Mouse (Mus musculus) forebrain, embryonic 16.5 days (tissue): ENCODE measurements around the gene Trp53bp1. TPM values are rescaled to one million over a fixed set of nuclear protein-coding genes. Genes with fewer than 3 reads are reported as not detected.

Source experiments
- ATAC-seq: fragments of 200-750 bp; cut with Nextera tagmentation; 2 replicates; pipeline ENCODE4 v1.8.0; 2017; ENCODE audit warnings: mild to moderate bottlenecking, moderate library complexity
- H3K27ac ChIP-seq: fragments of 300-500 bp; sonication (generic); 2 replicates; pipeline ENCODE4 v1.5.1; 2014; ENCODE audit warnings: low read length, control low read depth
- H3K27me3 ChIP-seq: fragments of 300-500 bp; sonication (generic); replicated peaks from 2 replicates; pipeline ENCODE4 v1.6.1; 2014; ENCODE audit warnings: low read length; ENCODE audit not compliant: control insufficient read depth, insufficient read depth
- H3K36me3 ChIP-seq: fragments of 300-500 bp; sonication (generic); 2 replicates; pipeline ENCODE4 v1.6.1; 2014; ENCODE audit not compliant: control insufficient read depth, insufficient read depth
- H3K4me1 ChIP-seq: fragments of 300-500 bp; sonication (generic); replicated peaks from 2 replicates; pipeline ENCODE4 v1.6.1; 2014; ENCODE audit warnings: low read length; ENCODE audit not compliant: control insufficient read depth, insufficient read depth
- H3K4me2 ChIP-seq: fragments of 300-500 bp; sonication (generic); 2 replicates; pipeline ENCODE4 v1.6.1; 2014; ENCODE audit warnings: mild to moderate bottlenecking, low read length, control low read depth
- H3K4me3 ChIP-seq: fragments of 300-500 bp; sonication (generic); replicated peaks from 2 replicates; pipeline ENCODE4 v1.5.1; 2014; ENCODE audit warnings: mild to moderate bottlenecking, low read length, control low read depth
- H3K9ac ChIP-seq: fragments of 300-500 bp; sonication (generic); replicated peaks from 2 replicates; pipeline ENCODE4 v1.6.1; 2014; ENCODE audit warnings: low read depth, low read length, control low read depth
- H3K9me3 ChIP-seq: fragments of 300-500 bp; sonication (generic); 2 replicates; pipeline ENCODE4 v1.6.1; 2016; ENCODE audit warnings: low read length; ENCODE audit not compliant: control insufficient read depth
- WGBS: fragments of 180-500 bp; shearing (Covaris S2); extraction: QIAGEN DNeasy Blood & Tissue Kit; methylation state at CpG from one replicate; pipeline ENCODE4 v1.1.7; 2014; 5-methylcytosine and 5-hydroxymethylcytosine counted together
- polyA plus RNA-seq: library from polyadenylated mRNA; unstranded; fragments of >200 nt; fragmentation: Nextera tagmentation; extraction: Ambion mirVana; gene quantifications from 2 replicates; pipeline ENCODE4 v1.2.1, GENCODE M21; 2015

Gene Trp53bp1
- polyA plus RNA-seq, 1 experiment from 2014 or later, result 209 TPM

GRCm38 (mm10) chr2:121206541-121206940, 64.7 kb downstream of the Trp53bp1 start:
- no peaks in the 10 kb centered on the region for H3K27me3 ChIP-seq
- no peak overlapping the region for H3K4me3 ChIP-seq
- no peaks in the 10 kb centered on the region for H3K9me3 ChIP-seq
- no peak overlapping the region for H3K4me2 ChIP-seq
- H3K9ac ChIP-seq, result no peak overlapping the region
- 90% methylated on average over 3 of the region's 3 CpGs for WGBS
- H3K36me3 ChIP-seq, result peaks cover 68% of the 10 kb centered on the region
- no peaks in the 10 kb centered on the region for H3K4me1 ChIP-seq
- H3K27ac ChIP-seq, result no peak overlapping the region
- ATAC-seq, result no peak

DNA sequence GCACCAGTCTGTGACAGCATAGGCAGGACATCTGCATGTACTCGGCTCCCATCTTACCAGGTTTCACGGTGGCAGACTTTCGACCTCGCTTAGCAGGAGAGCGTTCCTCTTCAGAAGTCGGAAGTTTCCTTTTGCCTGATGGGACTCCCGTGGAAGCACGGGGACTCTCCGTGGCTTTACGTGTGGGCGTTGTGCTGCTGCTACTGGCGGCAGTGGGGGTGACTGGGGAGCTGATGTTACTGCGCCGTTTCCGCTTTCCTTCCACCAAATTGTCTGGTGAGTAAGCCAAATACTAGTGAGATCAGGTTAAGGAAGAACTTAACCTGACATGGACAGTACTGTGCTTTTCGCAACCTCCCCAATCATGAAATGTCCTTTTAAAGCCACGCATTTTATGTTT, 66.9 kb downstream of the Trp53bp1 start:
- WGBS, result 94% methylated on average over 17 of the region's 17 CpGs
- H3K36me3 ChIP-seq, result peaks cover 62% of the 10 kb centered on the region
- H3K27ac ChIP-seq, result no peak overlapping the region

DNA sequence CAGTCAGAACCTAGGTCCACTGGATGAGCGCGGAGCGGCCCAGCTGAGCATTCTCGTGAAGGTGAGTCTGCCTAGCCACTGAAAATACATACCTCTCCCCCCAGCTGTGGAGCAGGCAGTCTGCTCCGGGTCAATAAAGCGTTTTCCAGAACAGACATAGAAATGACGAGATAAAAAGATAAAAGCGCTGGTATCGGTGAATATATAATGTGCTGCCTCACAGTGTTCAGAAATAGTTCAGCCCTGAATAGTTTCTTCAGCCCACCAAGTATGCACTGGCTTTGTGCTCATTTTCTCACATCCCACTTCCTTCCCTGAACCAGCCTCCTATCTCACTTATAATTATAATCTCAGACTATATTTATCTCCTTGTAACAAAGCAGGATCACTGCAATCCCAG, 75.7 kb downstream of the Trp53bp1 start:
- H3K9me3 ChIP-seq, result no peaks in the 10 kb centered on the region
- no peaks in the 10 kb centered on the region for H3K4me1 ChIP-seq
- H3K27me3 ChIP-seq, result no peaks in the 10 kb centered on the region
- H3K27ac ChIP-seq, result no peak overlapping the region
- H3K36me3 ChIP-seq, result peaks cover 66% of the 10 kb centered on the region
- no peak overlapping the region for H3K4me2 ChIP-seq
- no peak overlapping the region for H3K9ac ChIP-seq
- 86% methylated on average over 9 of the region's 9 CpGs for WGBS
- ATAC-seq, result no peak
- no peak overlapping the region for H3K4me3 ChIP-seq

More for the DNA sequence above, 66.9 kb downstream of the Trp53bp1 start:
- H3K4me2 ChIP-seq, result no peak overlapping the region
- H3K27me3 ChIP-seq, result no peaks in the 10 kb centered on the region
- no peak overlapping the region for H3K4me3 ChIP-seq
- H3K9ac ChIP-seq, result no peak overlapping the region
- no peak for ATAC-seq
- no peaks in the 10 kb centered on the region for H3K9me3 ChIP-seq
- H3K4me1 ChIP-seq, result no peaks in the 10 kb centered on the region

GRCm38 (mm10) chr2:121188530-121188929, 82.7 kb downstream of the Trp53bp1 start:
- Histone ChIP-seq H3K4me2 (no peak overlapping the region), H3K9ac (no peak overlapping the region), H3K4me1 (no peaks in the 10 kb centered on the region), H3K27me3 (no peaks in the 10 kb centered on the region), H3K27ac (no peak overlapping the region), H3K36me3 (peaks cover 52% of the 10 kb centered on the region), H3K9me3 (no peaks in the 10 kb centered on the region), H3K4me3 (no peak overlapping the region)
- 69% methylated on average over 1 of the region's 1 CpGs for WGBS
- ATAC-seq, result no peak

- Histone ChIP-seq H3K9me3 (no peaks in the 10 kb centered on the region), H3K4me3 (no peak overlapping the region), H3K9ac (no peak overlapping the region), H3K4me1 (no peaks in the 10 kb centered on the region), H3K36me3 (peaks cover 29% of the 10 kb centered on the region), H3K27me3 (no peaks in the 10 kb centered on the region), H3K27ac (no peak overlapping the region), H3K4me2 (no peak overlapping the region)
- WGBS, result 95% methylated on average over 7 of the region's 7 CpGs
- ATAC-seq, result no peak
Measured at GRCm38 (mm10) chr2:121184142-121184541, 87.1 kb downstream of the Trp53bp1 start.

DNA sequence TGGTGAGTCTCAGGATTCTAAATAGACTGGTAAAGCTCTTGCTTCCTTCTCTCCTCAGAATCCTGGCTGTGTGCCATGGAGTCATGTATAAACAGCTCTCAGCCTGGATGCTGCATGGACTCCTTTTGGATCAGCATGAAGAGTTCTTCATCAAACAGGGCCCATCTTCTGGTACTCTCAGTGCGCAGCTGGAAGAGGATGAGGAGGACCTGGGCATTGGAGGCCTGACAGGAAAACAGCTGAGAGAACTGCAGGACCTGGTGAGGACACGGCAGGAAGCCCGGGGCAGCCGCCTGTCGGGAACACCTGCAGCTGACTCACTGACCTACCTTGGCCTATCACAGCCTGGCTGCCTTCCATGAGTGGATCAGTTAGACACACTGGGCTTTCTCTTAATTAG, 87.8 kb downstream of the Trp53bp1 start:
- no peak overlapping the region for H3K27ac ChIP-seq
- no peaks in the 10 kb centered on the region for H3K4me1 ChIP-seq
- H3K9ac ChIP-seq, result no peak overlapping the region
- no peak for ATAC-seq
- H3K4me2 ChIP-seq, result no peak overlapping the region
- 89% methylated on average over 5 of the region's 5 CpGs for WGBS
- no peaks in the 10 kb centered on the region for H3K9me3 ChIP-seq
- H3K27me3 ChIP-seq, result no peaks in the 10 kb centered on the region
- no peak overlapping the region for H3K4me3 ChIP-seq
- H3K36me3 ChIP-seq, result peaks cover 33% of the 10 kb centered on the region

DNA sequence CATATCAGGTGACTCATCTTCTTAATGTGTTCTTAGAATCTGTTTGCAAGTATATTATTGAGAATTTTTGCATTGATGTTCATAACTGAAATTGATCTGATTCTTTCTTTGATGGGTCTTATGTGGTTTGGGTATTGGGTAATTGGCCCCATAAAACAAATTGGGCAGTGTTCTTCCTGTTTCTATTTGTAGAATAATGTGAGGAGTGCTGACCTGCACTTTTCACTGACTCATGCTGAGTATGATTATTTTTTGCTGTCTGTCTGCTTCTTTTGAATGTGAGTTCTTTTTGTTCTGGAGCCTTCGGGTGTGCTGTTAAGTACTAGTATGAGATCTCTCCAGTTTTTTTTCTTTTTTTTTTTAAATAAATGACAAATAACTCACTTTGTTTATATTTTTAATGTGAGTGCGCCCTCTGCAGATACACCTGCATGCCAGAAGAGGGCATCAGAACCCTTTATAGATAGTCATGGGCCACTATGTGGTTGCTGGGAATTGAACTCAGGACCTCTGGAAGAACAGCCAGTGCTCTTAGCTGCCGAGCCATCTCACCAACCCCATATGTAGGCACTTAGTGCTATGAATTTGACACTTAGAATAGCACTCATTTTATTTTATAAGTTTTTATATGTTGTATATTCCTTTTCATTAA, 92.3 kb downstream of the Trp53bp1 start:
- H3K4me2 ChIP-seq, result no peak overlapping the region
- H3K9ac ChIP-seq, result no peak overlapping the region
- no peaks in the 10 kb centered on the region for H3K9me3 ChIP-seq
- peaks cover 23% of the 10 kb centered on the region for H3K36me3 ChIP-seq
- H3K4me3 ChIP-seq, result no peak overlapping the region
- ATAC-seq, result no peak
- H3K27ac ChIP-seq, result no peak overlapping the region
- no peaks in the 10 kb centered on the region for H3K27me3 ChIP-seq
- 96% methylated on average over 3 of the region's 3 CpGs for WGBS
- H3K4me1 ChIP-seq, result no peaks in the 10 kb centered on the region

DNA sequence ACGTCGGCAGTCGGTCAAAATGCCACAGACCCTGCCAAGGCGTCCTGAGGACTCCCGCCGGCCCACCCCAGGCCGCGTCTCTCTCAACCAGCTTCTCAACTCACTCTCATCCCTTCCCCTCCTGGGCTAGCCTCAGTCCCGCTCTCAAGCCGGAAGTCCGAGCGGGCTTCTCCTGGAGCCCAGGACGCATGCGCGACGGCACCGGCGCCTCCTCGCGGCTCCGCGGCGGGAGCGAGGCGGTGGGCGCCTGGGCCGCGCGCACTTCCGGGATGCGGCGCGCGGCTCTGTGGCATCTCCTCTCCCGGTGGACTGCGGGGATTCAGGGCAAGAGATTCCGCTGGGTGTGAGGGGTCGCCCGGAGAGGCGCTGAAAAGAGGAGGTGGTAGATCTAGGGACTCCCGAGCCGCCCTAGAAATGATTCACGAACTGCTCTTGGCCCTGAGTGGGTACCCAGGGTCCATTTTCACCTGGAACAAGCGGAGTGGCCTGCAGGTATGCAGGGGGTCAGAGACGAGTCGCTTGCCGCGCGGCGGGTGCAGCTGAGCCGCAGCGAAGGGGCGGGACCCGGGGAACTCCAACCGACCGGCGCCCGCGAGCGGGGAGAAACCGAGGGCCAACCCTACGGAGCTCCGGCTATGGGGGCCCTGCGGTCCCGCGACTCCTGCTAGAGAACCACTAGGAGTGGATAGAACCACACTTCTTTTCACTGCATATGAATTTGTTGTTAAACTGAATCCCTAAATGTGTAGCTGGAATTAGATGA, 100.0 kb downstream of the Trp53bp1 start, which contains the start of gene Zscan29:
Gene Zscan29 (minus strand): TSS at position 146 of the 763 bp plus-strand sequence.
- no peaks in the 10 kb centered on the region for H3K27me3 ChIP-seq
- no peaks in the 10 kb centered on the region for H3K9me3 ChIP-seq
- peak within 1 kb of the TSS; percentile 86 for H3K9ac ChIP-seq
- 0% methylated on average over 63 of the region's 66 CpGs for WGBS
- peaks cover 4% of the 10 kb centered on the region; the same call in 1 of the 2 replicates for H3K36me3 ChIP-seq
- H3K4me2 ChIP-seq, result peak within 1 kb of the TSS; percentile 94
- peak within 1 kb of the TSS; percentile 85 for H3K4me3 ChIP-seq
- H3K4me1 ChIP-seq, result peaks cover 19% of the 10 kb centered on the region
- H3K27ac ChIP-seq, result peak within 1 kb of the TSS; percentile 71
- peak; percentile 98 for ATAC-seq

GRCm38 (mm10) chr2:121170481-121170971, 100.7 kb downstream of the Trp53bp1 start, which contains the start of gene Tubgcp4:
Gene Tubgcp4, plus strand, starts transcription at chr2:121170654.
- H3K4me3 ChIP-seq, result peak within 1 kb of the TSS; percentile 85
- peaks cover 6% of the 10 kb centered on the region; the same call in 1 of the 2 replicates for H3K36me3 ChIP-seq
- peak within 1 kb of the TSS; percentile 86 for H3K9ac ChIP-seq
- no peaks in the 10 kb centered on the region for H3K9me3 ChIP-seq
- peaks cover 19% of the 10 kb centered on the region for H3K4me1 ChIP-seq
- WGBS, result under 1% methylated on average over 38 of the region's 38 CpGs
- H3K27me3 ChIP-seq, result no peaks in the 10 kb centered on the region
- ATAC-seq, result peak; percentile 62
- H3K27ac ChIP-seq, result peak within 1 kb of the TSS; percentile 71
- peak within 1 kb of the TSS; percentile 94 for H3K4me2 ChIP-seq
